Mouse (Mus musculus): ENCODE measurements around the gene Ncoa3. TPM values are rescaled to one million over a fixed set of nuclear protein-coding genes. Genes with fewer than 3 reads are reported as not detected.
"Not testable (repeated sequence)": the region's sequence is repeated elsewhere in the genome, so short reads cannot be mapped to it uniquely, and the experiment has no call there.

Gene Ncoa3
- polyA plus RNA-seq (2012; rRNA removed): 33.5 and 34.2 TPM in 2 replicates

- peak; percentile 52 to 91 for DNase-seq (ENCODE audit: extremely low spot score in 1 of 2, low spot score in 1 of 2)
Measured at GRCm38 (mm10) chr2:165992270-165993172, at the start of gene Ncoa3. Ncoa3 (plus strand) TSS chr2:165992636.

DNA sequence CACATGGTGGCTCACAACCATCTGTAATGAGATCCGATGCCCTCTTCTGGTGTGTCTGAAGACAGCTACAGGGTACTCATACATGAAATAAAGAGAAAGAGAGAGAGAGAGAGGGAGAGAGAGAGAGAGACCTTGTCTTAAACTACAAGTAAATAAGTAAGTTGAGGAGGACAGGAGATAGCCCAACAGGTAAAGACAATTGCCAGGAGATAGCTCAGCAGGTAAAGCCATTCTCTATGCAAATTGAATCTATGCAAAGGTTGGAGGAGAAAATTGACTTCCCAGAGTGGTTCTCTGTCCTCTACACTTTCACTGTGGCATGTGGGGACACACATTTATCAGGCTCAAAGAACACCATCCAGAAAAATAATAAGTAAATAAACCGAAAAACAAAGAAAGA is 49.3 kb upstream of the Ncoa3 start:
- no peak for DNase-seq (ENCODE audit: extremely low spot score in 1 of 2, low spot score in 1 of 2)

- DNase-seq (ENCODE audit: extremely low spot score in 1 of 2, low spot score in 1 of 2): no peak
Measured at GRCm38 (mm10) chr2:165944576-165945351, 47.7 kb upstream of the Ncoa3 start.

DNA sequence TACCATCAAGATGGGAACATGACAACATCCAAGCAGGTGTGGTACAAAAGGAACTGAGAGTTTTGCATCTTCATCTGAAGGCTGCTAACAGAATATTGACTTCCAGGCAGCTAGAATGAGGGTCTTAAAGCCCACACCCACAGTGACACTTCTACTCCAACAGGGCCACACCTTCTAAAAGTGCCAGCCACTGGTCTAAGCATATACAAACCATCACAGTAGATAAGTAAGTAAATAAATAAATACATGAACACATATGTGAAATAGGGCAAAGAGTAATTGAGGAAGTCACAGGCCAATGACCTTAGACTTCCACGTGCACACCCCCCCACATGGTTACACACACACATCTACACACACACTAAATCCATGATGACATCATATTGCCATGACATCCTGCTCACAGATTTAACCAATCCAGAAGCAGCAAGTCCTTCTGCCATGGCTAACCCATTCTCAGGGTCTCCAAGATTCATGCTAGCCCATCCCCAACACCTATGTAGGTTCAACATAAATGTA is 46.3 kb upstream of the Ncoa3 start:
- no peak for DNase-seq (ENCODE audit: extremely low spot score in 1 of 2, low spot score in 1 of 2)

DNA sequence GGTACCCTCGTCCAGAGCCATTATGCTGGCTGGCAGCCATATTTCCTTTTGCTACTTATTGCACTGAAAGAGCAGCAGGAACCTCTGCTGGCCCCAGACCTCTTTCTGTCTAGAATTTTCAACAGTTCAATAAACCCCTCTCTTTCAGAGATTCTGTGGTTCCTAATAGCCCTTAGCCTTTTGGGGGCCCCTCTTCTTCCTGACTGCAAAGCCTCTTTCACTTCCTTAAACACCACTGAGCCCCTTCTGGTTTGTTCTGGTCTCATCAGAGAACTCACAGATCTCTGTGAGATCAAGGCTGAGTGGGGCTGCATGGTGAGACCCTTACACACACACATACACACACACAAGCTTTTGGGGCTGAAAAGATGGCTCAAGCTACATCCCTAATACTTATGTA is 44.4 kb upstream of the Ncoa3 start:
- DNase-seq (ENCODE audit: extremely low spot score in 1 of 2, low spot score in 1 of 2): no peak

- DNase-seq (ENCODE audit: extremely low spot score in 1 of 2, low spot score in 1 of 2): not testable (repeated sequence)
Measured at GRCm38 (mm10) chr2:165948785-165949184, 43.7 kb upstream of the Ncoa3 start.

DNA sequence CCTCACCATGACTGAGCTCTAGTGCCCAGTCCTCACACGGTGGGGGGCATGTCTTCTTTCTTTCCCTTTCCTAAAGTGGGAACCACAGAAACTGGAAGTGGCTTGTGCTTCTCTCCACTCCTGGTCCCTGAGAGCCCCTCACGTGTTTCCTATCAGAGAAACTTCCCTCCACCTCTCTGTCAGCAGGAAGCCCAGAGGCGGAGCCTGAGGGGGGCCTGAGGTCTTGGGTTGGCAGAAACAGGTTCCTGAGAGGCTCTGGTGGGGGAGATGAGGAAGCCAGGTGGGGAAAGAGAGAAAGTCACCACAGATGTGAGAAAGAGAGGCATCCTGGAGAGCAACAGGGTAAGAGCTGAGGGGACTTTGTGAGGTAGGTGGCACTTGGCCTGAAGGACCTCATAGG is 42.7 kb upstream of the Ncoa3 start:
- DNase-seq (ENCODE audit: extremely low spot score in 1 of 2, low spot score in 1 of 2): no peak

GRCm38 (mm10) chr2:165951432-165952068 is 40.9 kb upstream of the Ncoa3 start:
- no peak for DNase-seq (ENCODE audit: extremely low spot score in 1 of 2, low spot score in 1 of 2)

GRCm38 (mm10) chr2:165954872-165955271 is 37.6 kb upstream of the Ncoa3 start:
- peak in 1 of 2 experiments; percentile 25 for DNase-seq (ENCODE audit: extremely low spot score in 1 of 2, low spot score in 1 of 2)

- no peak for DNase-seq (ENCODE audit: extremely low spot score in 1 of 2, low spot score in 1 of 2)
Measured at GRCm38 (mm10) chr2:165955386-165955785, 37.0 kb upstream of the Ncoa3 start.

GRCm38 (mm10) chr2:165956096-165956740 is 36.2 kb upstream of the Ncoa3 start:
- DNase-seq (ENCODE audit: extremely low spot score in 1 of 2, low spot score in 1 of 2): no peak

DNA sequence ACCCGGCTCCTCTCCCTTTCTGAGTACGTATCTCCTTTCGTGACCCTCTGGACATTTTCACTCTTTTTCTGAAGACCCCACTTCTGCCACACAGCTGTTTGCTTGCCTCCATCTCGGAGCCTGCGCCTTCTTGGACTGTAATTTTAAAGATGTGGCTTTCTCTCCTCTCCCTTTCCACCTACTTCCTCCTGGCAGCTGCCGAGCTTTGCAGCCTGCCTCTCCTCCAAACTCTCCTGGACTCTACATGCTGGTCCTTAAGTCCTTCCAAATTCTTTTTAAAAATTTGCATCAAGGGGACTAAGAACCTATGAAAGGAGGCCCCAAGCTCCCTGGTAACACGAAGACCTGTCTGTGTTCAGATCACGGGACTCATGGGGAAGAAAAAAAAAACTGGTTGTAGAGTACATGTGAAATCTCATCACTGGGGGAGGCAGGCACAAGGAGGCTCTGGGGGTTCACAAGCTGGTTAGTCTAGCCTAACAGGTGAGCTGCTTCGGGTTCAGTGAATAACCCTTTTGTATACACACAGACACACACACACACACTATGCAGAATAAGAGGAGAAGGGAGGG is 35.1 kb upstream of the Ncoa3 start:
- DNase-seq (ENCODE audit: extremely low spot score in 1 of 2, low spot score in 1 of 2): no peak

DNA sequence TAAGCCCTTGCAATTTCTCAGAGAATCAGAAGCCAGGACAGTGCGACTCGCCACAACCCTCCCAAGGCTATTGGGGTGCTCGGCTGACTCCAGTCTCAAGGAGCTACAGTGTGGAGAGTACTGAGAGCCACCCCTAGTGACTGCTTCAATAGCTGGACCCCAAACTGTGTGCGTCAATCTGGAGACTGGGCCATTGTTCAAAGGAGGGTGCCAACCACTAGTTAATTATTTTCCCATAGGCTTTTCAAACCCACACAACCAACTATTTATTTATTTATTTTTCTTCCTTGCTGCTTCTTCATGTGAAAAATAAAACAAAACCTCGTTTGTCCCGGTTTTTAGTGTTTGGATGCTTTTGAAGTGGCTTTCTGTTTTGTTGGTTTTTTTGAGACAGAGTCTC is 33.9 kb upstream of the Ncoa3 start:
- DNase-seq (ENCODE audit: extremely low spot score in 1 of 2, low spot score in 1 of 2): no peak

DNA sequence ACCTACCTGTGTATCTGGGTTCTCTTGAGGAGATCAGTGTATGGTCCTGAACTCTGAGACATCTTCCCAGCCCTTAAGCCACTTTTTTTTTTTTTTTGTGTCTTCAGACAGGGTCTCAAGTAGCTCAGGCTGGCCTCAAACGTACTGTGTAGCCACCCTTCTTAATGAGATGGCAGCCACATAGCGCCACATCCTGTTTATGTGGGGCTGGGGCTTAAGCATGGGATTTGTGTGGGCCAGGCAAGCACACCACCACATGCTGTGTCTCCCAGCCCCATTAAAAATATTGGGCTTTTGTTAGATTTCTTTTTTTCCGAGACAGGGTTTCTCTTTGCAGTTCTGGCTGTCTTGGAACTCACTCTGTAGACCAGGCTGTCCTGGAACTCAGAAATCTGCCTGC is 31.7 kb upstream of the Ncoa3 start:
- no peak for DNase-seq (ENCODE audit: extremely low spot score in 1 of 2, low spot score in 1 of 2)

DNA sequence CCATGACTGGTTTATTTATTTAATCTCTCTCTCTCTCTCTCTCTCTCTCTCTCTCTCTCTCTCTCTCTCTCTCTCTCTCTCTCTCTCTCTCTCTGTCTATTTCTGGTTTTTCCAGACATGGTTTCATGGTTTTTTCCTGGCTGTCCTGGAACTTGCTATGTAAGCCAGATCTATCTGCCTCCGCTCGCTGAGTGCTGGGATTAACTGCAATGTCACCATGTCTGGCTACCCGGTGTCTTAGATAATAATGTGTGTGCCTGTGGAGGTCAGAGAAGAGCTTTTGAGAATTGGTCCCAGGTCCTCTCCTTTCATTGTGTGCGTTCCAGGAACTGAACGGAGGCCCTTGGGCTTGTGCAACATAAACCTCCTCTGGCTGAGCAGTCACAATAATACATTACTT is 29.6 kb upstream of the Ncoa3 start:
- DNase-seq (ENCODE audit: extremely low spot score in 1 of 2, low spot score in 1 of 2): no peak

DNA sequence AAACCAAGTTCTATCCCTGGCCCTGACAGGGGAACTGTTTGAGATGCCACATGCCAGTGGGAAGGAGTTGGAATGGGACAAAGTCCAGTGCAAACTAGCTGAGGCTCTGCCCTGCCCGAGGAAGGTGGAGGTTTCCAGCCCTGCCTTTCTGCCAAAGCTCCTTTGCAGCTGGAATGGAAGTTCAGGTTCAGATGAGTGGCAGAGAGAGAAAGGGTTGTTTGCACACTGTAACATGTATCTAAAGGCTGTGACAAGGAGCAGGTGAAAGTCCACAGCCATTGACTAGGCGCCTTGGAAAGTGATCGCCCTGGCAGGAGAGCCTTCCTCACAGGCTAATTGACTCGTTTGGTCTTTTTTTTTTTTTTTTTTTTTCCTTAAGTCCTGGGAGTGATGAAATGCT is 28.3 kb upstream of the Ncoa3 start:
- DNase-seq (ENCODE audit: extremely low spot score in 1 of 2, low spot score in 1 of 2): no peak

DNA sequence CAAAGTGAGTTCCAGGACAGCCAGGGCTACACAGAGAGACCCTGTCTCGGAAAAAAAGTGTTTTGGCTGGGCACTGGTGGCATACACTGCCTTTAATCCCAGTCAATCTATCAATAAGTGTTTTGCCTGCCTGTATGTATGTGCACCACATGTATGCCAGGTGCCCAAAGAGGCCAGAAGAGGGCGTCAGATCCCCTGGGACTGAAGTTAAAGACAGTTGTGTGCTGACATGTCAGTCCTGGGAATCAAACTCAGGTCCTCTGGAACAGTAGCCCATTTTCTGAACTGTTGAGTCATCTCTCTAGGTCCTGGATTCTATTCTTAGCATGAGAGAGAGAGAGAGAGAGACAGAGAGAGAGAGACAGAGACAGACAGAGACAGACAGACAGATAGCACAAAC is 25.4 kb upstream of the Ncoa3 start:
- no peak for DNase-seq (ENCODE audit: extremely low spot score in 1 of 2, low spot score in 1 of 2)

- DNase-seq (ENCODE audit: extremely low spot score in 1 of 2, low spot score in 1 of 2): no peak
Measured at GRCm38 (mm10) chr2:165967823-165968555, 24.4 kb upstream of the Ncoa3 start.

- no peak for DNase-seq (ENCODE audit: extremely low spot score in 1 of 2, low spot score in 1 of 2)
Measured at GRCm38 (mm10) chr2:165968876-165969275, 23.6 kb upstream of the Ncoa3 start.

Data from frontal cortex, adult 2 months (tissue).